Mouse (Mus musculus): ENCODE data around the gene Ntn1.

GRCm38 (mm10) chr11:68401428-68401827 lies 805 bp upstream of the Ntn1 start:
- TF ChIP-seq CTCF (conservative IDR thresholded peaks at IDR 0.05; ENCODE audit: insufficient read depth, insufficient read length, low read depth, low read length) = no peak
- no peak for TF ChIP-seq POLR2A (IDR thresholded peaks at IDR 0.05; ENCODE audit: low read depth, low read length)

All from kidney, adult 2 months (tissue).